Mouse (Mus musculus) bone marrow, adult 2 months (tissue): ENCODE data around the gene Ormdl3. TPM values are rescaled to one million over a fixed set of nuclear protein-coding genes. Genes with fewer than 3 reads are reported as not detected.

Experiments
- H3K27ac ChIP-seq: fragments of 200-500 bp; 2 replicates; pipeline ENCODE4 v1.5.1; 2012; ENCODE audit warnings: low read depth, mild to moderate bottlenecking, control low read depth, inconsistent platforms, low read length; ENCODE audit not compliant: control insufficient read depth, poor library complexity, insufficient read depth
- H3K4me1 ChIP-seq: fragments of 200-500 bp; 2 replicates; pipeline ENCODE4 v1.6.1; 2011; ENCODE audit warnings: low read length; ENCODE audit not compliant: control insufficient read depth, insufficient read depth
- H3K4me3 ChIP-seq: fragments of 200-500 bp; replicated peaks from 2 replicates; pipeline ENCODE3; 2011; ENCODE audit warnings: mild to moderate bottlenecking, low read depth, low read length, control low read depth; ENCODE audit not compliant: control insufficient read depth
- CTCF ChIP-seq: fragments of 200-500 bp; IDR thresholded peaks from 2 replicates; pipeline ENCODE4 v1.5.1; 2011; ENCODE audit warnings: low read length, control low read depth; ENCODE audit not compliant: control insufficient read depth, insufficient read depth
- POLR2A ChIP-seq: fragments of 200-500 bp; IDR thresholded peaks from 2 replicates; pipeline ENCODE4 v1.6.1; 2011; ENCODE audit warnings: low read depth, mild to moderate bottlenecking, control low read depth, low read length, borderline replicate concordance; ENCODE audit not compliant: control insufficient read depth
- WGBS: fragments of 180-500 bp; shearing (Covaris S2); methylation state at CpG from one replicate; pipeline ENCODE4 v1.1.7; 2018; 5-methylcytosine and 5-hydroxymethylcytosine counted together
- polyA plus RNA-seq: library from polyadenylated mRNA; stranded (reverse); fragments of >200 nt; gene quantifications from 2 replicates; pipeline ENCODE4 v1.2.4, GENCODE M21; 2011; ENCODE audit warnings: low replicate concordance; ENCODE audit not compliant: missing spikeins, insufficient read depth, insufficient read length

Ormdl3 gene
- polyA plus RNA-seq, 1 experiment = 41.2 TPM

- H3K27ac ChIP-seq = no peak overlapping the region
- 89% methylated on average over 1 of the region's 1 CpGs for whole genome bisulfite sequencing
- TF ChIP-seq CTCF (no peak), POLR2A (no peak)
- H3K4me3 ChIP-seq = no peak overlapping the region
- H3K4me1 ChIP-seq = no peaks in the 10 kb centered on the region; the same call in 1 of the 2 replicates
Measured at GRCm38 (mm10) chr11:98543414-98543813, 43.8 kb downstream of the Ormdl3 start.

- Histone ChIP-seq H3K4me1 (no peaks in the 10 kb centered on the region; the same call in 1 of the 2 replicates), H3K27ac (no peak overlapping the region)
- 59% methylated on average over 8 of the region's 8 CpGs for WGBS
Measured at GRCm38 (mm10) chr11:98542553-98542952, 44.6 kb downstream of the Ormdl3 start.

GRCm38 (mm10) chr11:98540319-98540718, 46.8 kb downstream of the Ormdl3 start:
- 73% methylated on average over 5 of the region's 5 CpGs for WGBS

More at GRCm38 (mm10) chr11:98542553-98542952, 44.6 kb downstream of the Ormdl3 start:
- H3K4me3 ChIP-seq = peak overlapping the region; percentile 46
- no peak for TF ChIP-seq CTCF

GRCm38 (mm10) chr11:98537480-98538034, 49.6 kb downstream of the Ormdl3 start:
- TF ChIP-seq CTCF = no peak
- no peak for TF ChIP-seq POLR2A

More at GRCm38 (mm10) chr11:98540319-98540718, 46.8 kb downstream of the Ormdl3 start:
- TF ChIP-seq POLR2A (no peak), CTCF (peak; percentile 42; the same call in 1 of the 2 replicates)
- no peak overlapping the region for H3K4me3 ChIP-seq
- no peak overlapping the region for H3K27ac ChIP-seq
- H3K4me1 ChIP-seq = no peaks in the 10 kb centered on the region; the same call in 1 of the 2 replicates

More at GRCm38 (mm10) chr11:98537480-98538034, 49.6 kb downstream of the Ormdl3 start:
- Histone ChIP-seq H3K27ac (no peak overlapping the region), H3K4me3 (no peak overlapping the region), H3K4me1 (no peaks in the 10 kb centered on the region; the same call in 1 of the 2 replicates)

Other genes with a start within 250 kb of the Ormdl3 start
- not detected in 2 replicates for gene Ppp1r1b, start 239.0 kb downstream of the Ormdl3 start, polyA plus RNA-seq
- gene Stard3, start 229.0 kb downstream of the Ormdl3 start, polyA plus RNA-seq = 16.8 and 32.3 TPM in 2 replicates
- gene Tcap, start 203.6 kb downstream of the Ormdl3 start, polyA plus RNA-seq = 6.5 and 15.6 TPM in 2 replicates
- not detected in 2 replicates for gene Pnmt, start 200.9 kb downstream of the Ormdl3 start, polyA plus RNA-seq
- gene Pgap3, start 186.9 kb downstream of the Ormdl3 start, polyA plus RNA-seq = 2.4 and 2.7 TPM in 2 replicates
- gene Erbb2, start 174.9 kb downstream of the Ormdl3 start, polyA plus RNA-seq = 0.97 and 2.4 TPM in 2 replicates
- gene Mien1, start 148.4 kb downstream of the Ormdl3 start, polyA plus RNA-seq = 25.3 and 33.9 TPM in 2 replicates
- 0.85 TPM in 1 of 2 replicates, not detected in the other for gene Grb7, start 141.0 kb downstream of the Ormdl3 start, polyA plus RNA-seq
- gene Ikzf3, start 41.3 kb downstream of the Ormdl3 start, polyA plus RNA-seq = 13.3 and 41.7 TPM in 2 replicates
- 2.2 and 6.5 TPM in 2 replicates for gene Zpbp2, start 36.3 kb downstream of the Ormdl3 start, polyA plus RNA-seq
- gene Lrrc3c, start 10.9 kb upstream of the Ormdl3 start, polyA plus RNA-seq = not detected in 2 replicates
- gene Gm12355, start 38.3 kb upstream of the Ormdl3 start, polyA plus RNA-seq = 50.6 and 60.6 TPM in 2 replicates
- gene Gsdma3, start 39.0 kb upstream of the Ormdl3 start, polyA plus RNA-seq = not detected in 2 replicates
- gene Gsdma2, start 59.4 kb upstream of the Ormdl3 start, polyA plus RNA-seq = not detected in 2 replicates
- 0.55 and 0.70 TPM in 2 replicates for gene Gsdma, start 77.0 kb upstream of the Ormdl3 start, polyA plus RNA-seq
- 28.2 and 57.7 TPM in 2 replicates for gene Psmd3, start 95.2 kb upstream of the Ormdl3 start, polyA plus RNA-seq
- not detected in 2 replicates for gene Csf3, start 113.9 kb upstream of the Ormdl3 start, polyA plus RNA-seq
- 26.7 and 28.7 TPM in 2 replicates for gene Med24, start 142.1 kb upstream of the Ormdl3 start, polyA plus RNA-seq
- 27.5 and 35.4 TPM in 2 replicates for gene Thra, start 153.3 kb upstream of the Ormdl3 start, polyA plus RNA-seq
- gene Nr1d1, start 188.0 kb upstream of the Ormdl3 start, polyA plus RNA-seq = 2.4 and 4.8 TPM in 2 replicates
- gene Msl1, start 208.1 kb upstream of the Ormdl3 start, polyA plus RNA-seq = 46.7 and 69.9 TPM in 2 replicates
- gene Casc3, start 217.5 kb upstream of the Ormdl3 start, polyA plus RNA-seq = 29.3 and 38.5 TPM in 2 replicates
- 1.5 and 6.8 TPM in 2 replicates for gene Rapgefl1, start 249.4 kb upstream of the Ormdl3 start, polyA plus RNA-seq